Mouse (Mus musculus) retina, postnatal 7 days (tissue): ENCODE data around the gene Ugt1a10.

Experiments
- DNase-seq: peaks from one replicate; pipeline ENCODE4 v3.0.0-alpha.2; 2012; ENCODE audit warnings: low read depth, low spot score

Ugt1a10 gene

GRCm38 (mm10) chr1:88230981-88231802 lies 176.0 kb downstream of the Ugt1a10 start:
- no peak for DNase-seq

GRCm38 (mm10) chr1:88231803-88232499 lies 176.8 kb downstream of the Ugt1a10 start:
- DNase-seq: no peak

- DNase-seq: no peak
Observed at GRCm38 (mm10) chr1:88232664-88233380, 177.6 kb downstream of the Ugt1a10 start.

DNA sequence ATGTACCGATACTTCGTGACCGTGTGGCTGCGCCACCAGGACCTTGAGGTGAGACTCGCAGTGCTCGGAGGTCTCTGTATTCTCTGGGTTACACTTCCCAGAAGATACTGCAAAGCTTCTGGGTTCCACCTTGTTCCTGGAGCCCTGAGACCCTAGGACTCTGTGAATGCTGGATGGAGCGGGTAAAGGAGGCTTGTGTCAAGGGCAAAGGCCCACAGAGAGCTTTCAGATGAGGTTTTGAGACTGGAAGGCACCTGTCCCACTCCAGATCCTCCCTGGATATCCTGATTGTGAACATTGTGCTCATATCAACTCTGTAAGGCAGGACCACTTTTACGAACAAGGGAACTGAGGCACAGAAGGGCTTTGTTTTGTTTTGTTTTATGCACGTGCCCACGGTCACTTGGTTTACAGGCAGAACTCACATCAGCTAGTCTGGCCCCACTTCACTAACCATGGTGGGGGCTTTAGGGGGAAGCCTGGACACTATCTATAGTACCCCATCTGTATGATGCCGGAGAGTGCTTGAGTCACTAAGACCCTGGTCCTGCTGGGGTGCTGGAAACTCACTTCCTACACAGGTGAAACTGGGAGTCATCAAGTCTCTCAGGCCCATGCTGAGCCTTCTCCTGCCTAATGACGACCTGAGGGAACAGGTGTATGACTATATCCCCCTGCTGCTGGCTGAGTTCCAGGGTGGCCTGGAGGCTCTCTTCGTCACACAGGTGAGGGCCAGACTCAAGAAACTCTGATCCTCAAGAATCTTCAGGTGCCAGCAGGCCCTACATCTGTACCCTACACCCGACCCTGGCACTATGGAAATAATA lies 178.4 kb downstream of the Ugt1a10 start:
- DNase-seq: no peak

DNA sequence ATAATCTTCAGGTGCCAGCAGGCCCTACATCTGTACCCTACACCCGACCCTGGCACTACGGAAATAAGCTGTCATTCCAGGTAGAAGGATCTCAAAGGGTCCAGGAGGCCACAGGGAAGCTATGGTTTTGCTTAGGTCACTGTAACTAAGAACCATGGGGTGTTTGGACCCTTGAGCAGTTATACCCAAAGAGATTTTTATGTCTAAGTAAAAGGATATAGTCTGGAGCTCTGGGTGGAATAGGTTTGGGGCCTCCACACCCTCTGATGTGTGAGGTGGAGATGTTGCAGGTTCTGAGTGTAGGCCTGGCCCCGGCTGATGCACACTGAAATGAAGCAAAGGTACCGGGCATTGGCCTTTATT lies 179.0 kb downstream of the Ugt1a10 start:
- DNase-seq: no peak

DNA sequence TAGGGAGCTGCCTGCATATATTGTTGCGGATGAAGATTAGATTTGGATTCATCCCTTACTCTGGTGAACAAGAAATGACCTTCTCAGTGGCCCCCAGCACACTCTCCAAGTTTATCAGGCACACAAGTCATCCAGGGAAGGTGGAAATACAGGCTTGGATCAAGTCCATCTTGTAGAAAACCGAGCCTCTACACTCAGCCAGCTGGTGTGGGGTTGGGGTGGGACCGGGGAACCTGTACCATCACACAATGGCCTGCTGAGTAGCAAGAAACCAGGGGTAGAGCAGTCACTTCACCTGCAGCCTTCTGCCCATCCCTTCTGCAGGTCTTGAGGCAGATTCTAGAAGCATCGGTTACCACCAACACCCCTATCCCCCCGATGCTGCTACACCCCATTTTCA lies 179.5 kb downstream of the Ugt1a10 start:
- no peak for DNase-seq

GRCm38 (mm10) chr1:88235046-88235893 lies 180.1 kb downstream of the Ugt1a10 start:
- DNase-seq: no peak

DNA sequence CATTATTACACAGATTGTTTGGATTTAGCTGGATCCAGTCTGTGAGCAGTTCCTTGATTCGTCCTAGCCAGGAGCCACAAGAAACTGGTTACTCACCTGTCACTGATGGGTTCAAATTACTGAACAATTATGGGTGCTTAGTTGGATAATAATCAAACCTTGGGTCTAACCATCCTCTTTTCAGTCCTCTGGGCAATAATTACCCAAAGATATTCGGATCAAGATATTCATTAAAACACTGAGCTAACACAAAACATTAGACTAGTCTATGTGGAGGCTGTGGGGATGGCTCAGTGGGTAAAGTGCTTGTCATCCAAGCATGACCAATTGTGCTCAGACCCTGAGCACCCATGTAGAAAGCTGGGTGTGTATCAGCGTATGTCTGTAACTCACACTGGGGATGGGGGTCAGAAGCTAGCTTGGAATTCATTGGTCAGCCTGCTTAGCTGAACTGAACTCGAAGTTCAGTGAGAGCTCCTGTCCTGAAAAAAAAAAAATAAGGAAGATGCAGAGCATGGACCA lies 180.8 kb downstream of the Ugt1a10 start:
- no peak for DNase-seq

DNA sequence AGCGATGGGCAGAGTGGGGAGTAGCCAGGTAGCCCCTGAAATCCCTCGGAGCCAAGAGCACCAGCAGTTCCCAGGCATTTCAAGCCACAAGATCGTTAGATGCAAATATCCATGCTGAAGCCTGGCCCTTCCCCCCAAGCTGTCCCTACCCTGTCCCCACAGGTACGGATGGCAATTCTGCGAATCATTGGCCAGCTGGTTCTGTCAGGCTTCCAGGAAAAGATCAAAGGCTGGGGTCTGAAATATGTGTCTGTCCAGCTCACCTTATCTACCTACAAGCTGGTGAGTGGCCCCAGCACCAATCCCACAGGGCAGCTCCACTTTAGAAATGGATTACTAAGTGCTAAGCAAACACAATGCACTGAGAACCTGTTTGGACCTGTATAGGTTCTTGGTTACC lies 182.1 kb downstream of the Ugt1a10 start:
- DNase-seq: no peak

DNA sequence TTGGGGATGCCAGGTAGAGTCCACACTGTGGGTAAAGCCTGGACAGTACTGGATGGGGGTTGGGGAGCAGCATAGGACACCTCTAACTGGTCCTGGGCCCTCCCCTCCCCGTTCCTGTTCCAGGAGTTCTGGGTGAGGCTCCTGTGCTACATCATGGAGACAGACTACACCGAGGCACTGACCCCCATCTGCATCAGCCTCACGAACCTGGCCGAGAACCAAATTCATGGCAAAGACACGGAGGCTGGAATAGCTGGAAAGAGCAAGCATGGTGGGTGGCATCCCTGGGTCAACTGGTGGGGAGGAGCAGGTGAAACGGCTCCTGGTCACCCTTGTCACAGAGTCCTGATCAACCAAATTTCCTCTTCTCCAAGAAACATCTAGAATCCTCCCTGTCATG lies 183.6 kb downstream of the Ugt1a10 start:
- DNase-seq: no peak

- no peak for DNase-seq
Observed at GRCm38 (mm10) chr1:88240072-88240471, 184.9 kb downstream of the Ugt1a10 start.

- DNase-seq: no peak
Observed at GRCm38 (mm10) chr1:88240579-88240978, 185.4 kb downstream of the Ugt1a10 start.

GRCm38 (mm10) chr1:88243861-88244260 lies 188.7 kb downstream of the Ugt1a10 start:
- DNase-seq: no peak

- DNase-seq: no peak
Observed at GRCm38 (mm10) chr1:88245881-88246280, 190.7 kb downstream of the Ugt1a10 start.

DNA sequence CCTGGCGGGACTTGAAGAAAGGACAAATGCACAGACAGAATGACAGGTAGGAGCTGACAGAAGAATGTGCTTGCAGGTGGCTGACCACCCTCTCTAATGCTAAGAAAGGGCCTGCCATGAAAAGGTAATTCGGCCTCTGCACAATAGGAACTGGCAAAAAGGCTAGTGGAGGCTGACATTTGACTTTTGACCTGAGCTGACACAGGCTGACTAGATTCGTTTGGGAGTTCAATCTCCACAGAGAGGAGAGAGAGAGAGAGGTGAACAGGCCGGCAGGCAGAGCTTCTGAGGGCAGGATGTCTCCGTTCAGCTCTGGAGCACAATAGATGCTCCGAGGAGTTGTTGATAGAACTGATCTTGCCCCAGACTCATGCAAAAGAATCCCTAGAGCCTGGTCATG lies 191.2 kb downstream of the Ugt1a10 start:
- no peak for DNase-seq

DNA sequence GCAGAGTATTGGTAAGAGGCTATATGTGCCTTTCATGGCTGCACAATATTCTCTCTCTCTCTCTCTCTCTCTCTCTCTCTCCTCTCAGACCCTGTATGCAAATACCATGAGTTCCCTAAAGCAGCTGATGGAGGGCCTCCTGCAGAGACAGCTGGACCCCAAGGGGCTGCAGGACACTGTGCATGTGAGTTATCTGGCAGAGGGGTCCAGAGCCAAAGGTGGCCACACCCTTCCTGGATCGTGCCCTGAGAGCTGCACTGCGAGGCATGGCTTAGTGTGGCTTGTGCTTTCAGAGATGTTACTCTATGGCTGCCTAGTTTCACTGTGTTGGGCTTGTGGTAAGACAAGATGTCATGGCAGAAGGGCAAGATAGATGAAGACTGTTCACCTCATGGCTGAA lies 192.5 kb downstream of the Ugt1a10 start:
- DNase-seq: no peak

GRCm38 (mm10) chr1:88248658-88249057 lies 193.5 kb downstream of the Ugt1a10 start:
- no peak for DNase-seq

DNA sequence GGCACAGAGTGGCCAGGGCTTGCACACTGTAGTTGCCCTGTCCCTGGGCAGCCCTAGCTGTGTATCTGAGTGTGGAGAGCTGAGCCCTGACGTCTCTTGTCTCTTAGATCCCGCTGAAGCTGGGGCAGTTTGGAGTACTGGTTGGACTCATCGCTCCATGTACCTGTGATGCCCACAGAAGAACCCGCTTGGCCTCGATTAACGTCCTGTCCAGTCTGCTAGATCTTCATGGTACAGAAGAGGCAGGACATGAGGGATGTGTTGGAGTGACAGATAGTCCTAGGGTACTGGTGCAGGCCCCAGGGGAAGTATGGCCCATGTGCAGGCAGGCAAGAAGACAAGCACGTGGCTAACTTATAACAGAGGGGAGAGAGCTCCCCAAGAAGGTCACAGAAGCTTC lies 194.4 kb downstream of the Ugt1a10 start:
- DNase-seq: no peak

- no peak for DNase-seq
Observed at GRCm38 (mm10) chr1:88250023-88250422, 194.8 kb downstream of the Ugt1a10 start.

DNA sequence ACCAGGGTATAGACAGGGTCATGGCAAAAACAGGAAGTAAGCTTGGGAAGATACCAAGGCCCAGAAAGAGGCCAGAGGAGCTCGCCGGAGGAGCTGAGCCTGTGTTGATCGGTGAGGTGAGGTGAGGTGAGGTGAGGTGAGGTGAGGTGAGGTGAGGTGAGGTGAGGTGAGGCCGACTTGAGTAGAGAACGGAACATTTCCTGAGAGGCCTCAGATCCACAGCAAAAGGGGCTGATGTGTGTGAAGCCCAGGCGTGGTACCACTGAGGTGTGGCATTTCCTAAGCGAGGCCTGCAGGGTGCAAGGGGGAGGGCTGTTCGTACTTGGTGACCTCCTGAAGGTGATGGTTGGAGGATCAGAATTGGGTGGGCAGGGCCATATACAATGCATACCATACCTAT lies 197.9 kb downstream of the Ugt1a10 start:
- DNase-seq: no peak

DNA sequence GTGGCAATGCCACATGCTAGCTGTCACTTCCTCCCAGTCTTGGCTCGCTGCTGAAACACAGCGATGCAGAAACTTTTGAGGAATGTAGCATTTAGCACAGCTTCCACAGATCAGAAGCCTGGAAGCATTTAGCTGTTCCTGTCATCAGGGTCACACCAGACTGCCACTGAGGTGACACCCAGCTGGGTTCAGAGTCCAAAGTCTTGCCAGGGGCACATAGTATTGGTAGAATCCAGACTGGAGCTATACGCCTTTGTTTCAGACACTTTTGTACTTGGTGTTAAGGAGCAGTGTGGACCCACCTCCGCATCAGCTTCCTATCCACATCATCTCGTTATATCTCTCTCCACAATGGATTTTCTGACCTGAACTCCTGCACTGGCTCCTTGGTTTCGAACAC lies 198.4 kb downstream of the Ugt1a10 start:
- no peak for DNase-seq
